Mouse (Mus musculus) MEL (cell line): ENCODE measurements at regions not wholly inside any gene's neighbourhood (a gene's known extent, or its start where the extent isn't known, plus 50 kb on each side); places are given as distances from the start of the nearest gene placed in this dataset.

Source experiments
- DNase-seq: peaks from one replicate; pipeline ENCODE4 v3.0.0; 2011; ENCODE audit warnings: low read depth, low spot score
- H3K27ac ChIP-seq: 2 replicates; pipeline ENCODE4 v1.5.1; 2012; ENCODE audit warnings: low read depth, mild to moderate bottlenecking, control low read depth, low read length, moderate library complexity; ENCODE audit not compliant: control insufficient read depth
- H3K27me3 ChIP-seq, 2 experiments: fragments of 150-350 bp in 1 of 2; sonication (generic) in 1 of 2; 2 replicates each; pipeline ENCODE4 v1.6.1; 2012; ENCODE audit warnings: low read length in 2 of 2, mild to moderate bottlenecking in 2 of 2, improper control_type of control experiment in 1 of 2, moderate library complexity in 1 of 2; ENCODE audit not compliant: insufficient read depth in 2 of 2, control insufficient read depth in 1 of 2
- H3K36me3 ChIP-seq, 2 experiments: 2 replicates each; pipeline ENCODE4 v1.6.1; 2012 to 2014; ENCODE audit warnings: low read length in 2 of 2, improper control_type of control experiment in 1 of 2, inconsistent platforms in 1 of 2, mild to moderate bottlenecking in 1 of 2; ENCODE audit not compliant: insufficient read depth in 2 of 2, control insufficient read depth in 1 of 2
- H3K4me1 ChIP-seq, 2 experiments: fragments of 150-350 bp in 1 of 2; sonication (generic) in 1 of 2; 2 replicates each; pipeline ENCODE4 v1.6.1; 2012; ENCODE audit warnings: low read length in 2 of 2, improper control_type of control experiment in 1 of 2, mild to moderate bottlenecking in 1 of 2; ENCODE audit not compliant: insufficient read depth in 2 of 2, control insufficient read depth in 1 of 2
- H3K4me3 ChIP-seq, 2 experiments: fragments of 150-350 bp in 1 of 2; sonication (generic) in 1 of 2; 2 replicates each; pipeline ENCODE4 v1.5.1; 2012; ENCODE audit warnings: low read depth in 2 of 2, low read length in 2 of 2, mild to moderate bottlenecking in 2 of 2, moderate library complexity in 2 of 2, control low read depth in 1 of 2, improper control_type of control experiment in 1 of 2; ENCODE audit not compliant: control insufficient read depth in 1 of 2, insufficient read depth in 1 of 2
- H3K79me2 ChIP-seq: 2 replicates; pipeline ENCODE4 v1.6.1; 2012; ENCODE audit warnings: mild to moderate bottlenecking, low read length, moderate library complexity; ENCODE audit not compliant: control insufficient read depth, poor library complexity, insufficient read depth
- H3K9ac ChIP-seq: 2 replicates; pipeline ENCODE4 v1.6.1; 2012; ENCODE audit warnings: low read depth, mild to moderate bottlenecking, control low read depth, low read length, moderate library complexity; ENCODE audit not compliant: control insufficient read depth, poor library complexity, severe bottlenecking
- H3K9me3 ChIP-seq: fragments of 150-350 bp; sonication (generic); replicated peaks from 2 replicates; pipeline ENCODE4 v1.6.1; 2012; ENCODE audit warnings: mild to moderate bottlenecking, low read length, improper control_type of control experiment, moderate library complexity; ENCODE audit not compliant: insufficient read depth
- BHLHE40 ChIP-seq: IDR thresholded peaks from 2 replicates; pipeline ENCODE4 v1.6.1; 2012; ENCODE audit warnings: low read depth, mild to moderate bottlenecking, inconsistent platforms, low read length, improper control_type of control experiment, borderline replicate concordance
- CHD1 ChIP-seq: IDR thresholded peaks from 2 replicates; pipeline ENCODE4 v1.6.1; 2012; ENCODE audit warnings: low read depth, mild to moderate bottlenecking, inconsistent platforms, low read length, improper control_type of control experiment
- E2F4 ChIP-seq: IDR thresholded peaks from 2 replicates; pipeline ENCODE4 v1.6.1; 2011; ENCODE audit warnings: low read depth, low read length, improper control_type of control experiment, borderline replicate concordance
- EP300 ChIP-seq, 2 experiments: IDR thresholded peaks; 2 replicates each; pipeline ENCODE4 v1.6.1; 2011; ENCODE audit warnings: improper control_type of control experiment in 2 of 2, low read length in 2 of 2, low read depth in 1 of 2, mild to moderate bottlenecking in 1 of 2
- JUND ChIP-seq: IDR thresholded peaks from 2 replicates; pipeline ENCODE4 v1.6.1; 2011; ENCODE audit warnings: low read depth, mild to moderate bottlenecking, improper control_type of control experiment, low read length
- KAT2A ChIP-seq: conservative IDR thresholded peaks from 2 replicates; pipeline ENCODE4 v1.6.1; 2012; ENCODE audit warnings: low read depth, low read length, improper control_type of control experiment, inconsistent platforms
- MAX ChIP-seq: IDR thresholded peaks from 2 replicates; pipeline ENCODE4 v1.6.1; 2011; ENCODE audit warnings: low read length, improper control_type of control experiment
- MAZ ChIP-seq: IDR thresholded peaks from 2 replicates; pipeline ENCODE4 v1.6.1; 2012; ENCODE audit warnings: low read depth, mild to moderate bottlenecking, inconsistent platforms, low read length, improper control_type of control experiment
- MXI1 ChIP-seq: IDR thresholded peaks from 2 replicates; pipeline ENCODE4 v1.6.1; 2011; ENCODE audit warnings: mild to moderate bottlenecking, low read depth, low read length, improper control_type of control experiment
- NELFE ChIP-seq: IDR thresholded peaks from 2 replicates; pipeline ENCODE4 v1.6.1; 2011; ENCODE audit warnings: low read depth, low read length, improper control_type of control experiment
- NRF1 ChIP-seq: IDR thresholded peaks from 2 replicates; pipeline ENCODE4 v1.6.1; 2014; ENCODE audit warnings: low read depth, mild to moderate bottlenecking, inconsistent platforms, low read length, improper control_type of control experiment, moderate library complexity; ENCODE audit not compliant: poor library complexity, insufficient read depth, severe bottlenecking
- SMC3 ChIP-seq: IDR thresholded peaks from 2 replicates; pipeline ENCODE4 v1.6.1; 2011; ENCODE audit warnings: low read depth, low read length, improper control_type of control experiment
- TCF12 ChIP-seq: IDR thresholded peaks from 2 replicates; pipeline ENCODE4 v1.6.1; 2014; ENCODE audit warnings: low read depth, mild to moderate bottlenecking, inconsistent platforms, low read length, improper control_type of control experiment, moderate library complexity
- USF1 ChIP-seq: IDR thresholded peaks from 2 replicates; pipeline ENCODE4 v1.6.1; 2014; ENCODE audit warnings: low read depth, mild to moderate bottlenecking, inconsistent platforms, low read length, improper control_type of control experiment, moderate library complexity
- USF2 ChIP-seq, 2 experiments: IDR thresholded peaks; 2 replicates each; pipeline ENCODE4 v1.6.1; 2011 to 2012; ENCODE audit warnings: improper control_type of control experiment in 2 of 2, low read length in 2 of 2, borderline replicate concordance in 1 of 2, inconsistent platforms in 1 of 2, low read depth in 1 of 2, mild to moderate bottlenecking in 1 of 2; ENCODE audit not compliant: insufficient read depth in 1 of 2
- ZMIZ1 ChIP-seq: IDR thresholded peaks from 2 replicates; pipeline ENCODE4 v1.6.1; 2012; ENCODE audit warnings: low read depth, mild to moderate bottlenecking, inconsistent platforms, low read length, improper control_type of control experiment, moderate library complexity
- ZNF384 ChIP-seq: IDR thresholded peaks from 2 replicates; pipeline ENCODE4 v1.6.1; 2012; ENCODE audit warnings: low read depth, mild to moderate bottlenecking, inconsistent platforms, low read length, improper control_type of control experiment

- TF ChIP-seq BHLHE40 (no peak), NELFE (no peak), NRF1 (no peak), MXI1 (no peak), MAZ (no peak), CHD1 (no peak), EP300 (IDR thresholded peaks at IDR 0.05; ENCODE audit: low read depth in 1 of 2, low read length in 2 of 2) (no peak), USF2 (IDR thresholded peaks at IDR 0.05; ENCODE audit: borderline replicate concordance in 1 of 2, insufficient read depth in 1 of 2, low read depth in 1 of 2, low read length in 2 of 2) (no peak), KAT2A (no peak), JUND (no peak), MAX (no peak), E2F4 (no peak)
Observed at GRCm38 (mm10) chr11:37533624-37534023, 297.9 kb upstream of the Tenm2 start.

DNA sequence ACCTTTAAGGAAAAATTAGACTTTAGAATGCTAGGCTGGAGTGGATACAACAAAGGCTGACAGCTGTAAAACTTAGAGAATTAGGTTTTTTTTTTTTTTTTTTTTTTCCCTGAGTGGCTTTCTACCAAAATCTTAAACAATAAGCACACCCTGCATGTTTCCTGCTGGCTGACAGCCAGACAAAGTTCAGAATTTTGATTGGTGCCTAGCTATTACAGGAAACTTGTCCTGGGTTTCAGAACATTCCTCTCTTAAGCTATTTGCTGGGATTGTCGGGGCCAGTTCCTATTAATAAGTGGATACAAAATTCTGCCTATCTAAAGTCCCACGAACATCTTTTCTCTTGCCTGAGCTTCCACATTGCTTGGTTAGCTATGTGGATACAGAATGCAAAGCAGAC, 296.7 kb upstream of the Tenm2 start:
- no peak overlapping the region for H3K4me3 ChIP-seq
- H3K27ac ChIP-seq, result no peak overlapping the region
- no peak for DNase-seq
- H3K79me2 ChIP-seq, result no peaks in the 10 kb centered on the region
- H3K9me3 ChIP-seq, result no peaks in the 10 kb centered on the region
- H3K27me3 ChIP-seq, result no peaks in the 10 kb centered on the region
- no peak overlapping the region for H3K9ac ChIP-seq
- TF ChIP-seq USF1 (no peak), SMC3 (no peak), TCF12 (no peak), ZMIZ1 (no peak), ZNF384 (no peak), NRF1 (no peak)
- H3K36me3 ChIP-seq, result no peaks in the 10 kb centered on the region
- H3K4me1 ChIP-seq, result no peaks in the 10 kb centered on the region

More at GRCm38 (mm10) chr11:37533624-37534023, 297.9 kb upstream of the Tenm2 start:
- Histone ChIP-seq H3K9me3 (no peaks in the 10 kb centered on the region), H3K9ac (no peak overlapping the region), H3K27me3 (no peaks in the 10 kb centered on the region), H3K36me3 (no peaks in the 10 kb centered on the region), H3K79me2 (no peaks in the 10 kb centered on the region), H3K4me1 (no peaks in the 10 kb centered on the region), H3K27ac (no peak overlapping the region), H3K4me3 (no peak overlapping the region)
- no peak for DNase-seq
